Mouse (Mus musculus): ENCODE data around the gene Snrpd3.
"Not testable (repeated sequence)": the region's sequence is repeated elsewhere in the genome, so short reads cannot be mapped to it uniquely, and the experiment has no call there.

The Snrpd3 gene

GRCm38 (mm10) chr10:75517073-75517757 lies at the start of gene Snrpd3:
Snrpd3 (plus strand) TSS chr10:75517551.
- peak; percentile 96 for DNase-seq

GRCm38 (mm10) chr10:75473411-75473810 lies 43.9 kb upstream of the Snrpd3 start:
- no peak for DNase-seq

GRCm38 (mm10) chr10:75474571-75474970 lies 42.8 kb upstream of the Snrpd3 start:
- no peak for DNase-seq

DNA sequence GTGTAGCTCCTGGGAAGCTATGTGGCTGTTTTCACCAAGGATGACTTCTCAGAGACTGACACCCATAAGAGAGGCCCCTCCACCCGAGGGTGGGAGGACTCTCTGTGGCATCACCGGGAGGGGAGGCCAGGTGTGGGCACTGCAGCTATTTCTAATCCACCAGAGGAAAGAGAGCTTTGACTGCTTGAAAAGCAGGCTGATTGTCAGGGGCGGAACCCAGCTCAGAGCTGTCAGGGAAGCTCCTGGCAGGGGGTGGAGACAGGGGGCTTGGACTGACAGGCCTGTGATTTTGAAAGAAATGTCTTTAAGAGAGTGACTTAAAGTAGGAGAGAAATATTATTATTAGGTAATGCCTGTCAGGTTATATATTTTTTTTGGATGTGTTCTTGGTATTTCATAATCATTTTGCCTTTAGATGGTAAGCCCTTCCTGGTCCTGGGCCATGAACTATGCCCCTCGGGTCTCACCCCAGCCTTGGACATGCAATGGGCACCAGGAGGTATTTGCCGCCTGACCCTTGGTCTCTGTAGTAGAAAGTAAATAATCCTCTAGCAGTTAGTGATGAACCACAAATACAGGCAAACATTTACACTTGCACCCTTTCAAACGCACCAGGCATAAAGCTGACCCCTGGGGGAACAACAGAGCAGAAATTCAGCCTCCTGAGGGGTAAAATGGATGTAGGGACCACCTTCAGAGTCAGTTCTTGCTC lies 42.1 kb upstream of the Snrpd3 start:
- DNase-seq: peak; percentile 42

DNA sequence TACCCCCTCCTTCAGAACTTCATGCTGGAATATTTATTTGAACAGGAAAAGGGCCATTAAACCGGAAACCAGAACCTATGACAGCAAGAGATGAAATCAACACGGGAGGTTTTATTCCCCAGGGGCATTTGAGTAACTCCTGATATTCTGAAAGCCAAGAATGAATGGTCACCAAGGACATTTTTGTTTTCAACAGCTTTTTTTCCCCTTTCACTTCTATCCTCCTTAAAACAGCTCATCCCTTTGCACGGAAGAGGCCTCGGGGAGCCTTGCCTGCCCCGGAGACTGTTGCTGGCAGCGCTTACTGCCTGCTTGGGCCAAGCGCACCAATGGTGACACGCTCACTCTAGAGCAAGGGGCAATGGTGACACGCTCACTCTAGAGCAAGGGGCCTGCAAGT lies 40.3 kb upstream of the Snrpd3 start:
- peak; percentile 35 for DNase-seq

DNA sequence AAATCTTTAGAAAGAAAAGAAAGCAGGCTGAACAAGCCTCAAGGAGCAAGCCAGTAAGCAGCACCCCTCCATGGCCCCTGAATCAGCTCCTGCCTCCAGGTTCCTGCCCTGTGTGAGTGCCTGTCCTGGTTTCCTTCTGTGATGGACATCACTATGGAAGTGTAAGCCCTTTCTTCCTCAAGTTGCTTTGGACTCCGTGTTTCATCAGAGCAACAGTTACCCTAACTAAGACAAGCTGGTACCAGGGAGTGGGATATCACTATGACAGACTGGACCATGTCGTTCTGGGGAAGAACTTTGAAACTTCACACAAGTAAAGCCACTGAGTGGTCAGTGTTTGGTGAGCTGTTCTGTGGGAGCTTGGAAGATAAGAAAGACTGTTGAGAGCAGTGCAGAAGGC lies 37.4 kb upstream of the Snrpd3 start:
- no peak for DNase-seq

DNA sequence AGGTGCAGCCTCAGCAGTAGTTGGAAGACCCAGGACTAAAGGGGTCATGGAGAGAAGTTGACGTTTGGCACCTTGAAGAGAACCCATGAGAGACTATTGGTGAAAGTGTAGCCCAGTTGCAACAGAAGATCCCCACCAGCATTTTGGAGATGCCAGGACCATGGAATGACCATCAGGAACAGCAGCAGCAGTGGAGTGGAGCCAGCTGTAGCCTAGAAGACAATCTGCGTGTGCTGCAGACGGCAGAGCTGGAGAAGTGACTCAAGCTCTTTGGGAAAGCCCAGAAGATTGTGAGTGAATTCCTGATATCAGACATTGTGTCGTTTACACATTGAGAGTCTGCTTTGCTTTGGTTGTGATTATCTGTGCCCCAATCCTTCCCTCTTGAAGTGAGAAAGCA lies 35.6 kb upstream of the Snrpd3 start:
- no peak for DNase-seq

- no peak for DNase-seq
These were observed 35.1 kb upstream of the Snrpd3 start for GRCm38 (mm10) chr10:75482271-75482670.

DNA sequence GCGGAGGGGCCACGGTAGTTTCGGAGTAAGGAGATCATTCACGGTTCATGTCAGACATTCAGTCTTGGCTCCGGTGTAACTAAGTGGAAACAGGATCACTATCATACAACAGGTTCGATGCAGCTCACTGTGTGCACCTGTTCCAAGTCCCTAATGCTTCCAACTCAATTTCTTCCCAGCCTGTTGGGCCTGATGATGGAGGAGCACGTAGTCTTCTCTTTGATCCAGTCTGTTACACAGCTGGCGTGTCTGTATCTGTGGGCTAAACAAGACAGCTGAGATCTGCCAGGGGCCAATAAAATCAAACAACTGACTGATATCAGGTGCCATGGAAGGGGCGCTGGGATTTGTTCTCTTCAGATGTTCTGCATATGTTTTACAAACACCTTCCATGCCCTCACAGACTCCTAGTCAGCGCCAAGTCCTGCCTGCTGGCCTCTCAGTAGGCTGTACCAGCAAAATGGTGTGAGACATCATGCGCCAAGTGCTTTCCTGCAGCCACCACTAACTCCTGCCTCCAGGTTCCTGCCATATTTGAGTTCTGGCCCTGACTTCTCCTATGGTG lies 34.4 kb upstream of the Snrpd3 start:
- DNase-seq: no peak

DNA sequence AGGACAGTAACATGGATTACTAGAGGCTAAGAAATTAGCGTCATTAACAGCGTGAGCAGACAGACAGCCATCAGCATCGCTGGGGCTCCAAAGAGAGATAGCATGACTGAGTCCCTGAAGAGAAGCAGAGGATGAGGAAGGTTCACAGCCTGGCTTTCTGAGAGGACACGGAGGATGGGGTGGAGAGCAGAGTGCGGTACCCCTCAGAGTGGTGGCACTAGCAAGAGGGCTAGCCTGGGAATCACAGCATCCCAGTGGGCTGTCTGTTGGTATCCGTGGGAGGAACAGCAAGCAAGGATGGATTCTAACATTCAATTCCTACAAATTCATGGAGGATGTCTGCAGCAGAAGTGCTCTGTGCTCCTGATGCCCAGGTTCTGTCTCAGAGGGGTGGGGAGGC lies 33.3 kb upstream of the Snrpd3 start:
- DNase-seq: no peak

- DNase-seq: peak; percentile 33
These were observed 32.6 kb upstream of the Snrpd3 start for GRCm38 (mm10) chr10:75484767-75485166.

DNA sequence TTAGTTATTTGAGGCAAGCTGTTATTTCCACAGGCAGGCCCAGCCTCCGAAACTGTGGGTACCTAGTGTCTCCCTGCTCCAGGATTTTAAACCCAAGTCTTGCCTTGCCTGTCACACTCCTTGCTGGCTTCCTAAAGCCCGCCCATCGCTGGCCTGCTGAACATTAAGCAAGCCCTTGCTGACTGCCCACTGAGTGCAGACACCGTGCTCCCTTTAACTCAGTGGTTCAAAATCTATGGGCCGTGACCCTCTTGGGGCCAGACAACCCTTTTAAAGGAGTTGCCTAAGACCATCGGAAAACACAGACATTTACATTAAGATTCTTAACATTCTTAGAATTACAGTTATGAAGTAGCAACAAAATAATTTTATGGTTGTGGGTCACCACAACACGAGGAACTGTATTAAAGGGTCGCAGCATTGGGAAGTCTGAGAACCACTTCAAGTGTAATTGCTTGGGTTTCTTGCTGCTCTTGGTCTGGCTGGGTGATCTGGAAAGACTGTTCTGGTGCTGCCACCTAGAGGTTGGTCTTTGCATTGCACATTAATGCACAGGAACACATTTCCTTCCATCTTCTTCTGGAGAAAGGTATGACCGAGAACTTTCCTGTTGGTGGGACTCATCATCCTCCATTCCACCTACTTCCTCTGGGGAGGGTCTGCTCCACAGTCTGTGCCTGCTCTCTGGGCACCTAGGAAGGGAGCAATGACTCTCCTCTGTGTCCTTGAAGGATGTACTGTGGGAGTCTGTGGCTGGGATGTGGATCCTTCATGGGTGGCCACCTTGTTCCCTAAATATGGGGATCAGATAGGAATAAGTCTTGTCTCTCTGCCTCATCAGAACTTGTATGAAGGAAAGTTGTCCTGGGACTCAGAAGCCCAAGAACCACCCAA lies 31.0 kb upstream of the Snrpd3 start:
- peak; percentile 86 for DNase-seq

DNA sequence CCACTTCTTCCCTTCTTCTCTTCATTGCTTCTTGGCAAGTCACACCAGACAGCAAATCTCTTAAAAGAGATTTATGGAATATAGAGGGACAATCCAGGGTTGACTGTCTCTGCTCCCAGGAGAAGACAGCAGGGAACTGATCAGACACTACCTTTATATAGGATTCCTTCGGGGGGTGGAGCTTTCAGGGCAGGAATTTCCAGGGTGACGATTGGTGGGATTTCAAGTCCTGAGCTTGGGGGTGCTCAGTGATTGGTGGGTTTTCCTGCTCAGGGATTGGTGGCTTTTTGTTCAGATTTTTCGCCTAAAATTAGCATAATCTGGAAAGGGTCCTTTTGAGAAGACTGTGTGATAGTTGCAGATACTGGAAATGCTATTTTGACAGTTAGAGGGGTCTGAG lies 30.2 kb upstream of the Snrpd3 start:
- no peak for DNase-seq

DNA sequence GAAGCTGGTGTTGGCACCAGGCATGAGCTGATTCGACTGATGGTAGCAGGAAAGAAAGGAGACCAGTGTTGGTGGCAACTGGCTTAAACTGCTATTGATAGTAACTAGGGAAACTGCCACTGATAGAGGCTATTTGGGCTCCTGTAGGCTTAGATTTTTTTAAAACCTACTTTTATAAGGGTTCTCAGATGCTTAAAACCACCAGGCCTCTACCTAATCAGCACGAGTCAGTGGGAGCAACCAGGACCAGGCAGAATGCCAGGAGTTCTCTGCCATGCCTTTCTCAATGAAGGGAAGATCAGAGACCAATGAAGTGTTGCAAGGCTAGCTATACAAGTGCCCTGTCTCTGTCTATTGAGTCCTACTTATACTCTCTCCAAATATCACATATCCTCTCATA lies 27.8 kb upstream of the Snrpd3 start:
- no peak for DNase-seq

DNA sequence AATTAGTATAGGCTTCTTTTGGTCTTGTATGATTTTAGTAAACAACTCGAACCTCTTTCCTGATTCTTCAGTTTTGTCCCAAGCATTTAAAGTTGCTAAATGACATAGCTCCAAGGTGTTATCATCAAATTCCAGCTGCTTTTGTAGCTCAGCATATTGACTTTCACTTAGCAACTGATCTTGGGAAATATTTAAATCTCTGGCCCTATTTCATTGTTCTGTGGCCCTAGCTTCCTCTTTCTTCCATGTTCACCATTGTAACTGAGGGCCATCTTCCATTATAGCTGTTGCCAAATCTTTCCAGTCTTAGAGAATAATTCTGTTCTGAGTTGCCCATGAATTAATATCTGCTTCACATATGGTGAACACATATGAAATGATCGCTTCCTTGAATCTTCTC lies 26.6 kb upstream of the Snrpd3 start:
- no peak for DNase-seq

GRCm38 (mm10) chr10:75491234-75491935 lies 26.0 kb upstream of the Snrpd3 start:
- DNase-seq: no peak

DNA sequence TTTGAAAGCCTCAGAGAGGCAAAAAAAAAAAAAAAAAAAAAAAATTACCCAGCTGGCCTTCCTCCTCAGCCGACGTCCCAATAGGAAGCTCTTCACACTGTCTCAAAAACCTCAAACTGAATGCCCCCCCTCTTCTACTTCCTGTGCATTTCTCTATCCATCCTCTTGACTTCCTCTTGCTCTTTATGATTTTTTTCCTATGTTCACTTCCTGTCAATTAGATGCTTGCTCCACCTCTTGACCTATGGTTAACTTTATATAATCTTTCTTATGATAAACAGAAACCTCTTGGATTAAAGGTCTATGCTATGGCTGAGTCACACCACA lies 25.5 kb upstream of the Snrpd3 start:
- DNase-seq: no peak

DNA sequence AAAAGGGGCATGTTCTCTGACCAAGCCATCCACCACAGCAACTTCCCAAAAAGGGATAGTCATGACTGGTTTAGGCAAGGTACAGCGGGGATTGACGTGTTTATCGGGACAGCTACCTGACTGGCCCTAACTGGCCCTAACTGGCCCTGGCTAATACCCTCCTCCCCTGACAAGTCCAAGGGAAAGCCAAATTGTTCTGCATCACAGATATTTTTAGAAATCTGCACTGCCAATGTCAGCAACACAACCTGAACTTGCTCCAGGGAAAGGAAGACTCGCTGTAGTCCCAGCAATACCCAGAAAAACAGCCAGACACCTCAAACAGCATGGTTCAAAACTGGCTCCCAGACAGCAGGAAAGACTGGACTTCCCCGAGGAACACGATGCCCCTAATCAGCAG lies 22.0 kb upstream of the Snrpd3 start:
- DNase-seq: peak; percentile 41

DNA sequence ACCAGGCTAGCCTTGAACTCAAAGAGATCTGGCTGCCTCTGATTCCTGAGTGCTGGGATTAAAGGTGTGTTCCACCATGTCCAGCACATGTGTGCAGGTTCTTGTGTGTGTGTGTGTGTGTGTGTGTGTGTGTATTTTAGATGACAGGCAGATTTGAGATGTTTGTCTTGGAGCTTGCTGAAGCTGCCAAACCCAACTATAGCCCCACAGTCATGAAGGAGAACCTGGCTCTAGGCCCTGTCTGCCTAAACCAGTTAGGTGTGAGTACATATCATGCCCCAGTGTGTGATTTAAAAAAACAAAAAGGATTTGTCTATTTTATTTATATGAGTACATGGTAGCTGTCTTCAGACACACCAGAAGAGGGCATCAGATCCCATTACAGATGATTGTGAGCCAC lies 21.4 kb upstream of the Snrpd3 start:
- no peak for DNase-seq

- not testable (repeated sequence) for DNase-seq
These were observed 18.1 kb upstream of the Snrpd3 start for GRCm38 (mm10) chr10:75499214-75499613.

DNA sequence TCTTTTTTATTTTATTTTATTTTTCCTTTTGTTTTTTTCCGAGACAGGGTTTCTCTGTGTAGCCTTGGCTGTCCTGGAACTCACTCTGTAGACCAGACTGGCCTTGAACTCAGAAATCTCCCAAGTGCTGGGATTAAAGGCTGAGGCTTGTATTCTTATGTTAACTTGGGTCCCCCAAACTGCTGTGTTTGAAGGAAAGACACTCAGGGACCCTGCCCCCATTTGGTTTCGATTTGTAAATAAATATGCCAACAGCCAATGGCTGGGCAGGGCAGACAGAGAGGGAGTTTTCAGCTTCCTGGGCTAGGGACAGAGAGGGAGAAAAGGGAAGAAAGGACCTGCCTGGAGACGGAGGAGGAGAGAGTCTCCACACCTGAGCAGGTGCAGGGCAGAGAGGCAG lies 17.6 kb upstream of the Snrpd3 start:
- DNase-seq: no peak

GRCm38 (mm10) chr10:75500345-75500744 lies 17.0 kb upstream of the Snrpd3 start:
- no peak for DNase-seq

- peak; percentile 50 for DNase-seq
These were observed 15.7 kb upstream of the Snrpd3 start for GRCm38 (mm10) chr10:75501641-75502040.

Measured in kidney, adult 9 months (tissue).